Mouse (Mus musculus) intestine, postnatal 0 days (tissue): ENCODE measurements around the gene Slitrk2. TPM values are rescaled to one million over a fixed set of nuclear protein-coding genes. Genes with fewer than 3 reads are reported as not detected.

Source experiments
- ATAC-seq: fragments of 200-750 bp; cut with Nextera tagmentation; 2 replicates; pipeline ENCODE4 v1.8.0; 2017; ENCODE audit warnings: mild to moderate bottlenecking, moderate TSS enrichment, moderate library complexity
- H3K27ac ChIP-seq: fragments of 300-500 bp; sonication (generic); 2 replicates; pipeline ENCODE4 v1.5.1; 2014; ENCODE audit warnings: mild to moderate bottlenecking, low read depth, low read length, moderate library complexity
- H3K27me3 ChIP-seq: fragments of 300-500 bp; sonication (generic); replicated peaks from 2 replicates; pipeline ENCODE4 v1.6.1; 2014; ENCODE audit warnings: low read length, mixed read lengths; ENCODE audit not compliant: control insufficient read depth, insufficient read depth
- H3K36me3 ChIP-seq: fragments of 300-500 bp; sonication (generic); 2 replicates; pipeline ENCODE4 v1.6.1; 2014; ENCODE audit warnings: mild to moderate bottlenecking, moderate library complexity; ENCODE audit not compliant: control insufficient read depth, insufficient read depth
- H3K4me1 ChIP-seq: fragments of 300-500 bp; sonication (generic); replicated peaks from 2 replicates; pipeline ENCODE4 v1.6.1; 2014; ENCODE audit warnings: antibody characterized with exemption, low read length, mixed read lengths; ENCODE audit not compliant: control insufficient read depth, insufficient read depth
- H3K4me2 ChIP-seq: fragments of 300-500 bp; sonication (generic); replicated peaks from 2 replicates; pipeline ENCODE4 v1.6.1; 2014; ENCODE audit warnings: low read depth, mild to moderate bottlenecking, moderate library complexity
- H3K4me3 ChIP-seq: fragments of 300-500 bp; sonication (generic); 2 replicates; pipeline ENCODE4 v1.5.1; 2014; ENCODE audit warnings: low read depth, low read length
- H3K9ac ChIP-seq: fragments of 300-500 bp; sonication (generic); 2 replicates; pipeline ENCODE4 v1.6.1; 2014; ENCODE audit warnings: mild to moderate bottlenecking, low read depth, low read length
- H3K9me3 ChIP-seq: fragments of 300-500 bp; sonication (generic); 2 replicates; pipeline ENCODE4 v1.6.1; 2016; ENCODE audit warnings: mixed run types; ENCODE audit not compliant: control insufficient read depth
- CTCF ChIP-seq: sonication (generic); IDR thresholded peaks from 2 replicates; pipeline ENCODE4 v1.5.1; 2016; ENCODE audit warnings: low read depth, mild to moderate bottlenecking, control low read depth, antibody characterized with exemption, moderate library complexity
- WGBS: fragments of 180-500 bp; shearing (Covaris S2); extraction: QIAGEN DNeasy Blood & Tissue Kit; methylation state at CpG from one replicate; pipeline ENCODE4 v1.1.7; 2014; 5-methylcytosine and 5-hydroxymethylcytosine counted together
- polyA plus RNA-seq: library from polyadenylated mRNA; unstranded; fragments of >200 nt; fragmentation: Nextera tagmentation; extraction: Ambion mirVana; gene quantifications from 2 replicates; pipeline ENCODE4 v1.2.1, GENCODE M21; 2015

Slitrk2 gene
- polyA plus RNA-seq, result 0.29 and 0.39 TPM in 2 replicates

- no peak within 1 kb of the TSS for H3K27ac ChIP-seq
These were observed at the start of gene Slitrk2 for GRCm38 (mm10) chrX:66648911-66649620. Gene Slitrk2 (plus strand): TSS chrX:66649318.

GRCm38 (mm10) chrX:66605490-66605889, 43.6 kb upstream of the Slitrk2 start:
- WGBS, result 82% methylated on average over 3 of the region's 3 CpGs
- H3K9ac ChIP-seq, result no peak overlapping the region
- H3K4me3 ChIP-seq, result no peak overlapping the region
- no peaks in the 10 kb centered on the region for H3K27me3 ChIP-seq
- H3K4me1 ChIP-seq, result no peaks in the 10 kb centered on the region
- ATAC-seq, result no peak
- H3K36me3 ChIP-seq, result no peaks in the 10 kb centered on the region
- TF ChIP-seq CTCF, result no peak
- no peaks in the 10 kb centered on the region for H3K9me3 ChIP-seq
- H3K27ac ChIP-seq, result no peak overlapping the region
- no peak overlapping the region for H3K4me2 ChIP-seq

More at GRCm38 (mm10) chrX:66648911-66649620, at the start of gene Slitrk2:
- peak within 1 kb of the TSS; percentile 37; the same call in 1 of the 2 replicates for H3K4me2 ChIP-seq
- no peaks in the 10 kb centered on the region for H3K4me1 ChIP-seq
- no peaks in the 10 kb centered on the region for H3K27me3 ChIP-seq
- no peak within 1 kb of the TSS for H3K4me3 ChIP-seq
- no peaks in the 10 kb centered on the region for H3K9me3 ChIP-seq
- 21% methylated on average over 24 of the region's 25 CpGs for WGBS
- TF ChIP-seq CTCF, result no peak
- H3K36me3 ChIP-seq, result no peaks in the 10 kb centered on the region
- ATAC-seq, result no peak
- H3K9ac ChIP-seq, result no peak within 1 kb of the TSS

GRCm38 (mm10) chrX:66652455-66653144, 3.5 kb downstream of the Slitrk2 start:
- ATAC-seq, result no peak
- no peaks in the 10 kb centered on the region for H3K9me3 ChIP-seq
- peak overlapping the region; percentile 31 for H3K4me3 ChIP-seq
- WGBS, result 17% methylated on average over 21 of the region's 21 CpGs
- H3K27ac ChIP-seq, result no peak overlapping the region
- no peak for TF ChIP-seq CTCF
- H3K9ac ChIP-seq, result no peak overlapping the region
- H3K36me3 ChIP-seq, result no peaks in the 10 kb centered on the region
- no peaks in the 10 kb centered on the region for H3K4me1 ChIP-seq
- no peaks in the 10 kb centered on the region for H3K27me3 ChIP-seq
- H3K4me2 ChIP-seq, result peak overlapping the region; percentile 55

GRCm38 (mm10) chrX:66657365-66657764, 8.2 kb downstream of the Slitrk2 start:
- Histone ChIP-seq H3K9ac (no peak overlapping the region), H3K27ac (no peak overlapping the region), H3K9me3 (no peaks in the 10 kb centered on the region), H3K27me3 (no peaks in the 10 kb centered on the region), H3K4me2 (no peak overlapping the region), H3K4me3 (no peak overlapping the region), H3K4me1 (no peaks in the 10 kb centered on the region), H3K36me3 (no peaks in the 10 kb centered on the region)
- TF ChIP-seq CTCF, result peak; percentile 46
- 28% methylated on average over 2 of the region's 2 CpGs for WGBS
- no peak for ATAC-seq

- Histone ChIP-seq H3K4me3 (no peak overlapping the region), H3K9me3 (no peaks in the 10 kb centered on the region), H3K27ac (no peak overlapping the region), H3K4me1 (no peaks in the 10 kb centered on the region), H3K9ac (no peak overlapping the region), H3K27me3 (no peaks in the 10 kb centered on the region), H3K36me3 (no peaks in the 10 kb centered on the region), H3K4me2 (no peak overlapping the region)
- WGBS, result 88% methylated on average over 4 of the region's 4 CpGs
- no peak for ATAC-seq
- no peak for TF ChIP-seq CTCF
These were observed 27.8 kb downstream of the Slitrk2 start for GRCm38 (mm10) chrX:66676959-66677358.

GRCm38 (mm10) chrX:66678646-66679045, 29.5 kb downstream of the Slitrk2 start:
- no peaks in the 10 kb centered on the region for H3K27me3 ChIP-seq
- H3K36me3 ChIP-seq, result no peaks in the 10 kb centered on the region
- no peak overlapping the region for H3K4me3 ChIP-seq
- no peaks in the 10 kb centered on the region for H3K4me1 ChIP-seq
- TF ChIP-seq CTCF, result no peak
- ATAC-seq, result no peak
- no peaks in the 10 kb centered on the region for H3K9me3 ChIP-seq
- H3K4me2 ChIP-seq, result no peak overlapping the region
- 50% methylated on average over 7 of the region's 7 CpGs for WGBS
- no peak overlapping the region for H3K9ac ChIP-seq
- no peak overlapping the region for H3K27ac ChIP-seq
